Mouse (Mus musculus): ENCODE measurements around the gene BC049715. TPM values are rescaled to one million over a fixed set of nuclear protein-coding genes. Genes with fewer than 3 reads are reported as not detected.

BC049715 gene
- polyA plus RNA-seq, 1 experiment from 2014 or later = 1.0 TPM

- Histone ChIP-seq H3K4me1 (ENCODE audit: control insufficient read depth, insufficient read depth, low read depth, low read length) (no peaks in the 10 kb centered on the region), H3K4me3 (ENCODE audit: low read length) (no peak overlapping the region), H3K36me3 (ENCODE audit: control insufficient read depth, insufficient read depth, low read length) (no peaks in the 10 kb centered on the region), H3K27me3 (replicated peaks; ENCODE audit: control insufficient read depth, insufficient read depth, low read length) (no peaks in the 10 kb centered on the region), H3K9me3 (ENCODE audit: control insufficient read depth, low read length) (no peaks in the 10 kb centered on the region), H3K9ac (ENCODE audit: low read depth, low read length) (no peak overlapping the region), H3K27ac (ENCODE audit: low read depth, low read length) (no peak overlapping the region), H3K4me2 (ENCODE audit: low read length) (no peak overlapping the region)
- 86% methylated on average over 6 of the region's 6 CpGs for WGBS
- no peak for ATAC-seq
These were observed 61.6 kb downstream of the BC049715 start for GRCm38 (mm10) chr6:136889067-136889466.

- Histone ChIP-seq H3K4me1 (ENCODE audit: control insufficient read depth, insufficient read depth, low read depth, low read length) (no peaks in the 10 kb centered on the region), H3K27me3 (replicated peaks; ENCODE audit: control insufficient read depth, insufficient read depth, low read length) (no peaks in the 10 kb centered on the region), H3K9me3 (ENCODE audit: control insufficient read depth, low read length) (no peaks in the 10 kb centered on the region), H3K4me2 (ENCODE audit: low read length) (no peak overlapping the region), H3K36me3 (ENCODE audit: control insufficient read depth, insufficient read depth, low read length) (no peaks in the 10 kb centered on the region), H3K27ac (ENCODE audit: low read depth, low read length) (no peak overlapping the region), H3K9ac (ENCODE audit: low read depth, low read length) (no peak overlapping the region), H3K4me3 (ENCODE audit: low read length) (no peak overlapping the region)
- ATAC-seq = no peak
- whole genome bisulfite sequencing = 93% methylated on average over 6 of the region's 6 CpGs
These were observed 62.1 kb downstream of the BC049715 start for GRCm38 (mm10) chr6:136889554-136889953.

Small RNA genes lying within 50 kb of the gene (microRNA-seq; reads per million reads assigned to microRNA genes)
- not detected for gene Gm44364

Other genes with a start within 250 kb of the BC049715 start
- gene Plbd1, start 165.7 kb upstream of the BC049715 start, polyA plus RNA-seq (2015; fragmentation: Nextera tagmentation; extraction: Ambion mirVana) = 1.9 and 2.0 TPM in 2 replicates
- 0.10 and 0.19 TPM in 2 replicates for gene Gucy2c, start 45.9 kb upstream of the BC049715 start, polyA plus RNA-seq (2015; fragmentation: Nextera tagmentation; extraction: Ambion mirVana)
- 0.35 and 0.54 TPM in 2 replicates for gene Hist4h4, start 23.2 kb upstream of the BC049715 start, polyA plus RNA-seq (2015; fragmentation: Nextera tagmentation; extraction: Ambion mirVana)
- 101 and 104 TPM in 2 replicates for gene H2afj, start 19.4 kb upstream of the BC049715 start, polyA plus RNA-seq (2015; fragmentation: Nextera tagmentation; extraction: Ambion mirVana)
- 65.6 and 78.1 TPM in 2 replicates for gene Wbp11, start 607 bp downstream of the BC049715 start, polyA plus RNA-seq (2015; fragmentation: Nextera tagmentation; extraction: Ambion mirVana)
- 2.2 TPM in 2 replicates for gene Smco3, start 7.8 kb downstream of the BC049715 start, polyA plus RNA-seq (2015; fragmentation: Nextera tagmentation; extraction: Ambion mirVana)
- gene Art4, start 30.1 kb downstream of the BC049715 start, polyA plus RNA-seq (2015; fragmentation: Nextera tagmentation; extraction: Ambion mirVana) = 0.16 and 0.23 TPM in 2 replicates
- 28.6 and 31.5 TPM in 2 replicates for gene Mgp, start 48.2 kb downstream of the BC049715 start, polyA plus RNA-seq (2015; fragmentation: Nextera tagmentation; extraction: Ambion mirVana)
- gene Erp27, start 94.6 kb downstream of the BC049715 start, polyA plus RNA-seq (2015; fragmentation: Nextera tagmentation; extraction: Ambion mirVana) = 0.15 TPM in 1 of 2 replicates, not detected in the other
- 0.05 and 0.09 TPM in 2 replicates for gene Pde6h, start 96.2 kb downstream of the BC049715 start, polyA plus RNA-seq (2015; fragmentation: Nextera tagmentation; extraction: Ambion mirVana)
- gene Arhgdib, start 114.3 kb downstream of the BC049715 start, polyA plus RNA-seq (2015; fragmentation: Nextera tagmentation; extraction: Ambion mirVana) = 14.9 and 22.0 TPM in 2 replicates

Data from hindbrain, embryonic 16.5 days (tissue).